Mouse (Mus musculus) central nervous system, embryonic 18 days (tissue): Measurements from ENCODE around the gene Colgalt1. TPM values are rescaled to one million over a fixed set of nuclear protein-coding genes. Genes with fewer than 3 reads are reported as not detected.

Source experiments
- polyA plus RNA-seq: library from polyadenylated mRNA; depleted of rRNA; stranded (reverse); fragments of >200 nt; gene quantifications from 2 replicates; pipeline ENCODE4 v1.2.3, GENCODE M21; 2012; rRNA removed

The Colgalt1 gene
- 164 and 174 TPM in 2 replicates for polyA plus RNA-seq

GRCm38 (mm10) chr8:71610822-71611651, at the start of gene Colgalt1:
Gene Colgalt1, plus strand, starts transcription at chr8:71610998.

GRCm38 (mm10) chr8:71566501-71566900, 44.3 kb upstream of the Colgalt1 start, which contains the start of gene Nxnl1:
Gene Nxnl1, minus strand, starts transcription at chr8:71566601.

GRCm38 (mm10) chr8:71568387-71568937, 42.3 kb upstream of the Colgalt1 start, which contains the start of gene Slc27a1:
Gene Slc27a1, plus strand, starts transcription at chr8:71568882.

GRCm38 (mm10) chr8:71591471-71592373, 19.1 kb upstream of the Colgalt1 start, which contains the start of gene Pgls:
Gene Pgls, plus strand, starts transcription at chr8:71592176.

GRCm38 (mm10) chr8:71597451-71597850, 13.3 kb upstream of the Colgalt1 start, which contains the start of gene Fam129c:
Gene Fam129c, plus strand, starts transcription at chr8:71597648.

GRCm38 (mm10) chr8:71671549-71671965, 60.8 kb downstream of the Colgalt1 start, which contains the start of gene Unc13a:
Gene Unc13a, minus strand, starts transcription at chr8:71671757.

Other genes starting within 250 kb of the Colgalt1 start
- gene Use1, start 244.2 kb upstream of the Colgalt1 start, polyA plus RNA-seq: 189 and 196 TPM in 2 replicates
- 7.5 and 7.7 TPM in 2 replicates for gene Ocel1, start 239.7 kb upstream of the Colgalt1 start, polyA plus RNA-seq
- gene Nr2f6, start 229.0 kb upstream of the Colgalt1 start, polyA plus RNA-seq: 45.7 and 51.9 TPM in 2 replicates
- gene Ushbp1, start 215.2 kb upstream of the Colgalt1 start, polyA plus RNA-seq: 8.3 and 11.3 TPM in 2 replicates
- 97.3 and 104 TPM in 2 replicates for gene Babam1, start 214.1 kb upstream of the Colgalt1 start, polyA plus RNA-seq
- gene Ankle1, start 205.0 kb upstream of the Colgalt1 start, polyA plus RNA-seq: 8.1 and 8.3 TPM in 2 replicates
- 155 and 157 TPM in 2 replicates for gene Abhd8, start 147.3 kb upstream of the Colgalt1 start, polyA plus RNA-seq
- 85.0 and 87.9 TPM in 2 replicates for gene Mrpl34, start 146.0 kb upstream of the Colgalt1 start, polyA plus RNA-seq
- 190 and 206 TPM in 2 replicates for gene Dda1, start 141.8 kb upstream of the Colgalt1 start, polyA plus RNA-seq
- gene Ano8, start 125.0 kb upstream of the Colgalt1 start, polyA plus RNA-seq: 123 and 129 TPM in 2 replicates
- 26.4 and 27.6 TPM in 2 replicates for gene Gtpbp3, start 122.9 kb upstream of the Colgalt1 start, polyA plus RNA-seq
- 5.8 and 9.6 TPM in 2 replicates for gene Plvap, start 99.2 kb upstream of the Colgalt1 start, polyA plus RNA-seq
- 0.12 and 0.76 TPM in 2 replicates for gene Ccdc194, start 85.3 kb upstream of the Colgalt1 start, polyA plus RNA-seq
- 23.7 and 32.4 TPM in 2 replicates for gene Bst2, start 73.5 kb upstream of the Colgalt1 start, polyA plus RNA-seq
- gene Mvb12a, start 68.1 kb upstream of the Colgalt1 start, polyA plus RNA-seq: 83.5 and 85.0 TPM in 2 replicates
- gene Tmem221, start 52.1 kb upstream of the Colgalt1 start, polyA plus RNA-seq: 0.06 and 0.16 TPM in 2 replicates
- gene Nxnl1, start 44.4 kb upstream of the Colgalt1 start, polyA plus RNA-seq: 0.04 TPM in 1 of 2 replicates, not detected in the other
- gene Slc27a1, start 42.1 kb upstream of the Colgalt1 start, polyA plus RNA-seq: 125 and 129 TPM in 2 replicates
- 81.8 and 92.2 TPM in 2 replicates for gene Pgls, start 18.8 kb upstream of the Colgalt1 start, polyA plus RNA-seq
- gene Fam129c, start 13.3 kb upstream of the Colgalt1 start, polyA plus RNA-seq: 8.6 and 9.1 TPM in 2 replicates
- gene Unc13a, start 60.8 kb downstream of the Colgalt1 start, polyA plus RNA-seq: 123 and 130 TPM in 2 replicates
- gene Jak3, start 65.3 kb downstream of the Colgalt1 start, polyA plus RNA-seq: 5.1 TPM in 2 replicates
- gene Insl3, start 78.2 kb downstream of the Colgalt1 start, polyA plus RNA-seq: 1.2 and 2.9 TPM in 2 replicates
- 0.54 and 0.59 TPM in 2 replicates for gene B3gnt3, start 90.8 kb downstream of the Colgalt1 start, polyA plus RNA-seq
- gene Fcho1, start 114.7 kb downstream of the Colgalt1 start, polyA plus RNA-seq: 189 and 205 TPM in 2 replicates